Mouse (Mus musculus) MEL (cell line): ENCODE data around the gene Olfr1325. TPM values are rescaled to one million over a fixed set of nuclear protein-coding genes. Genes with fewer than 3 reads are reported as not detected.
"Not testable (repeated sequence)": the region's sequence is repeated elsewhere in the genome, so short reads cannot be mapped to it uniquely, and the experiment has no call there.

Experiments
- DNase-seq: peaks from one replicate; pipeline ENCODE4 v3.0.0; 2011; ENCODE audit warnings: low read depth, low spot score
- H3K27ac ChIP-seq: 2 replicates; pipeline ENCODE4 v1.5.1; 2012; ENCODE audit warnings: low read depth, mild to moderate bottlenecking, control low read depth, low read length, moderate library complexity; ENCODE audit not compliant: control insufficient read depth
- H3K27me3 ChIP-seq, 2 experiments: fragments of 150-350 bp in 1 of 2; sonication (generic) in 1 of 2; 2 replicates each; pipeline ENCODE4 v1.6.1; 2012; ENCODE audit warnings: low read length in 2 of 2, mild to moderate bottlenecking in 2 of 2, improper control_type of control experiment in 1 of 2, moderate library complexity in 1 of 2; ENCODE audit not compliant: insufficient read depth in 2 of 2, control insufficient read depth in 1 of 2
- H3K36me3 ChIP-seq, 2 experiments: 2 replicates each; pipeline ENCODE4 v1.6.1; 2012 to 2014; ENCODE audit warnings: low read length in 2 of 2, improper control_type of control experiment in 1 of 2, inconsistent platforms in 1 of 2, mild to moderate bottlenecking in 1 of 2; ENCODE audit not compliant: insufficient read depth in 2 of 2, control insufficient read depth in 1 of 2
- H3K4me1 ChIP-seq, 2 experiments: fragments of 150-350 bp in 1 of 2; sonication (generic) in 1 of 2; 2 replicates each; pipeline ENCODE4 v1.6.1; 2012; ENCODE audit warnings: low read length in 2 of 2, improper control_type of control experiment in 1 of 2, mild to moderate bottlenecking in 1 of 2; ENCODE audit not compliant: insufficient read depth in 2 of 2, control insufficient read depth in 1 of 2
- H3K4me3 ChIP-seq, 2 experiments: fragments of 150-350 bp in 1 of 2; sonication (generic) in 1 of 2; 2 replicates each; pipeline ENCODE4 v1.5.1; 2012; ENCODE audit warnings: low read depth in 2 of 2, low read length in 2 of 2, mild to moderate bottlenecking in 2 of 2, moderate library complexity in 2 of 2, control low read depth in 1 of 2, improper control_type of control experiment in 1 of 2; ENCODE audit not compliant: control insufficient read depth in 1 of 2, insufficient read depth in 1 of 2
- H3K79me2 ChIP-seq: 2 replicates; pipeline ENCODE4 v1.6.1; 2012; ENCODE audit warnings: mild to moderate bottlenecking, low read length, moderate library complexity; ENCODE audit not compliant: control insufficient read depth, poor library complexity, insufficient read depth
- H3K9ac ChIP-seq: 2 replicates; pipeline ENCODE4 v1.6.1; 2012; ENCODE audit warnings: low read depth, mild to moderate bottlenecking, control low read depth, low read length, moderate library complexity; ENCODE audit not compliant: control insufficient read depth, poor library complexity, severe bottlenecking
- H3K9me3 ChIP-seq: fragments of 150-350 bp; sonication (generic); replicated peaks from 2 replicates; pipeline ENCODE4 v1.6.1; 2012; ENCODE audit warnings: mild to moderate bottlenecking, low read length, improper control_type of control experiment, moderate library complexity; ENCODE audit not compliant: insufficient read depth
- polyA plus RNA-seq, 2 experiments: library from polyadenylated mRNA; stranded (reverse) in 1 of 2; unstranded in 1 of 2; fragments of >175 nt in 1 of 2; fragments of >200 nt in 1 of 2; gene quantifications; 2 replicates each; pipeline versions ENCODE4 v1.2.1 to v1.2.4; 2012; ENCODE audit warnings: low replicate concordance in 2 of 2, low read depth in 1 of 2; ENCODE audit not compliant: insufficient read length in 2 of 2, insufficient read depth in 1 of 2, missing spikeins in 1 of 2
- total RNA-seq: library from RNA; depleted of rRNA; stranded (reverse); fragments of 300-350 nt; gene quantifications from 2 replicates; pipeline ENCODE4 v1.2.3, GENCODE M21; 2012; rRNA removed

Gene Olfr1325
- total and polyA plus RNA-seq, 3 experiments: not detected

- not testable (repeated sequence) for H3K27ac ChIP-seq, H3K27me3 ChIP-seq, H3K9ac ChIP-seq, H3K4me3 ChIP-seq, H3K36me3 ChIP-seq, H3K4me1 ChIP-seq, H3K79me2 ChIP-seq, H3K9me3 ChIP-seq, DNase-seq
Observed at GRCm38 (mm10) chrX:74646393-74646792, 53.9 kb downstream of the Olfr1325 start.

Other genes with a start within 250 kb of the Olfr1325 start
- gene Lage3, start 239.1 kb upstream of the Olfr1325 start, total RNA-seq: 52.7 and 61.7 TPM in 2 replicates
- 10 to 100 TPM in 1 of 2 experiments, not detected in 1; 88.1 TPM for gene Lage3, start 239.1 kb upstream of the Olfr1325 start, polyA plus RNA-seq
- 23.4 and 24.0 TPM in 2 replicates for gene Ubl4a, start 219.5 kb upstream of the Olfr1325 start, total RNA-seq
- gene Ubl4a, start 219.5 kb upstream of the Olfr1325 start, polyA plus RNA-seq: 10 to 100 TPM in 1 of 2 experiments, not detected in 1; 82.4 TPM
- 13.7 and 19.4 TPM in 2 replicates for gene Slc10a3, start 219.3 kb upstream of the Olfr1325 start, total RNA-seq
- 10 to 100 TPM in 1 of 2 experiments, not detected in 1; 16.0 TPM for gene Slc10a3, start 219.3 kb upstream of the Olfr1325 start, polyA plus RNA-seq
- 4.8 and 6.4 TPM in 2 replicates for gene Fam3a, start 199.4 kb upstream of the Olfr1325 start, total RNA-seq
- gene Fam3a, start 199.4 kb upstream of the Olfr1325 start, polyA plus RNA-seq: 10 to 100 TPM in 1 of 2 experiments, not detected in 1; 14.6 TPM
- gene Ikbkg, start 199.4 kb upstream of the Olfr1325 start, total RNA-seq: 26.6 and 29.1 TPM in 2 replicates
- gene Ikbkg, start 199.4 kb upstream of the Olfr1325 start, polyA plus RNA-seq: 10 to 100 TPM in 1 of 2 experiments, not detected in 1; 21.7 TPM
- gene G6pdx, start 163.5 kb upstream of the Olfr1325 start, total RNA-seq: 27.9 and 37.0 TPM in 2 replicates
- 10 to 100 TPM in 1 of 2 experiments, not detected in 1; 54.1 TPM for gene G6pdx, start 163.5 kb upstream of the Olfr1325 start, polyA plus RNA-seq
- not detected in 2 replicates for gene Gm6880, start 111.3 kb upstream of the Olfr1325 start, total RNA-seq
- gene Gm6880, start 111.3 kb upstream of the Olfr1325 start, polyA plus RNA-seq: not detected
- gene Olfr1326-ps1, start 17.8 kb upstream of the Olfr1325 start, total RNA-seq: not detected in 2 replicates
- not detected for gene Olfr1326-ps1, start 17.8 kb upstream of the Olfr1325 start, polyA plus RNA-seq
- gene Gm5640, start 53.0 kb downstream of the Olfr1325 start, total RNA-seq: not detected in 2 replicates
- gene Gm5640, start 53.0 kb downstream of the Olfr1325 start, polyA plus RNA-seq: not detected
- not detected in 2 replicates for gene Gm6890, start 148.2 kb downstream of the Olfr1325 start, total RNA-seq
- not detected for gene Gm6890, start 148.2 kb downstream of the Olfr1325 start, polyA plus RNA-seq
- not detected in 2 replicates for gene Gm5936, start 244.5 kb downstream of the Olfr1325 start, total RNA-seq
- not detected for gene Gm5936, start 244.5 kb downstream of the Olfr1325 start, polyA plus RNA-seq